Mouse (Mus musculus) ES-CJ7 (cell line): ENCODE data around the gene Capzb.

ENCODE experiments used
- DNase-seq: peaks from one replicate; pipeline ENCODE4 v3.0.0; 2011; ENCODE audit warnings: low read depth, low spot score

Capzb gene

DNA sequence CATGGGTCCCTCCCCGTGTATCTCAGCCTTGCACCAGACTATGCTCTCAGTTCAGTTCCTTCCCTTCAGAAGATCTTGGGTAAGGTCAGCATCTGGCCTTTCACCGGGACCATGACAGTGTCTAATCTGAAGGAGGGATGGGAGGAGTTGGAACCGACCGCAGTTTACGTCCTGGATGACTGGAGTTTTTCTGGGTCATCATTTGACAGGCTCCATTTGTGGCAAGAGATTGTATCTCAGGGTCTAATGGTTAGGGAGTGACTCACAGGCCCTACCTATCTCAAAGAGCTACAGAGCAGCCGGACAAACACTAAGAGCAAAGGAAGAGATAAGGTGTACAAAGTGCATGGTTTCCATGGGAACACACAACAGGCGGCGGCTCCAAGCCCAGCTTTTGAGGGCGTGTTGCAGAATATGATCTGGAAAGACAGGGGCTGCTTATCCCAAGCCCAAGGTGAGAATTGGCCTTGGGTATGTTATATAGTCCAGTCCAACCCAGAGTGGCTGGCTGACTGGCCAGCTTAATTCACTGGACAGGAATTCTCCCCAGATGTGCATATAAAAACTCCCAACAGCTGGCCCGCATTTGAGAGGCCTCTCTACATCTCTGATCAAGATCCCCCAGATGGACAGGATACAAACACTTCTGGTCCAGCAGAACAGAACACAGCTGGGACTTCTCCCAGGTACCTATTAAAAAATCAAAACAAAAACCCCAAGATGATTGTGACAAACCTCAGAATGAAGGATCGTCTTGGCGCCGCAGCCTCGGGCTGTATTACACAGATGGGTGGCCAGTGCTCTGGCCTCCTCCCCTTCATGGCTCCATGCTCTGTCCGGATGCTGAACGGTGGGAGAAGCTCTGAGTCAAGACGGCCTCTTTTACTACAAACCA is 12.7 kb upstream of the Capzb start:
- no peak for DNase-seq

DNA sequence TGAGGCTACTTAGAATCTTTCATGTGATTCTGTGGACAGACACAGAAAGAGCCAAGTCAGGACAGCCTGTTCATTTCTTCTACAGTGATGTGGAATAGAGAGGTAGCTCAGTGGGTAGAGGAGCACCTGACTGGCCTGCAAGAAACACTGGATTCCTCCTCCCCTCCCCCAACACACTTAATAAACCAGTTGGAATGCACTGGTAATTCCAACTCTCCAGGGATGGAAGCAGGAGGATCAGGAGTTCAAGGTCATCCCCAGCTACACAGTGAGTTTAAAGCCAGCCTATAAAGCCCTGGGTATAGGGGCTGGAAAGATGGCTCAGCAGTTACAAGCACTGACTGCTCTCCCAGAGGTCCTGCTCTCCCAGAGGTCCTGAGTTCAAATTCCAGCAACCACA is 10.2 kb upstream of the Capzb start:
- peak; percentile 65 for DNase-seq

DNA sequence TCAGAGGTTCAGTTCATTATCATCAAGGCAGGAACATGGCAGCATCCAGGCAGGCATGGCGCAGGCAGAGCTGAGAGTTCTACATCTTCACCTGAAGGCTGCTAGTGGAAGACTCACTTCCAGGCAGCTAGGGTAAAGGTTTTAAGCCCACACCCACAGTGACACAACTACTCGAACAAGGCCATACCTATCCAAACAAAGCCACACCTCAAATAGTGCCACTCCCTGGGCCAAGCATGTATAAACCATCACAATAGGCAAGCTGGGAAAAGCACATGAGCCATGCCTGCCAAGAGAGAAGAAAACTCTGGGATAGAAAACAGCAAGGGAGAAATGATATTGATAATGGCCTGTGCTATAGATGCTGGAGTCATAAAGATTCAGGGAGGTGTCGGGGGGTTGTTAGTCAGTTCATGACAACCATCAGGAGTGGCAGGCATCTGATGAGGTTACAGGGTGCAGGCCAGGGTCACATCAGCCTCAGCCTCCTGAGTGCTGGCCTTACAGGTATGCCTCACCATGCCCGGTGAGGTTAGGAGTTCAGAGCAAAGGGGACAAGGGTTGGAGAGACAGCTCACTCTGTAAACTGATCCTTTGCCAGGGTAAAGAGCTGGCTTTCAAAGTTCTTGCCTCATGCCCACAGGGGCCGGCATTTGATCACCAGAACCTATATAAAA is 6.8 kb upstream of the Capzb start:
- DNase-seq = no peak

DNA sequence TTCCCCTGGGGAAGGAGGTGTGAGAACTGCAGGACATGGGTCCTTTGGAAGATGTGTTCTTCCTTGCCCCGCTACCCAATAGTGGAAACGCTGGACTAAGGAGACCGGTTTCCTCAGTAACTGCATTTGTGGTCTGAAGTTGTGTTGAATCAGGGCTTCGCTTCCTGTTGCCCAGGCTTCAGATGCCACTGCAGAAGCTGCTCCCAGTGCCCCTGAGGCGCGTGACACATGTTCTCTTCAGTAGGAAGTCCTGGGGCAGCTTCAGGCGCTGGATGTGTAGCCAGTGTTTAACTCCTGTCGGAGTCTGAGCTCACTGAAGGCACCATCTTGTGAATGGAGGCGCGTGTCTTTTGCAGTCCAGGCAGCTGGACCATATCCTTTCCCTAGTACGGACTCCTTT is 4.8 kb upstream of the Capzb start:
- no peak for DNase-seq

DNA sequence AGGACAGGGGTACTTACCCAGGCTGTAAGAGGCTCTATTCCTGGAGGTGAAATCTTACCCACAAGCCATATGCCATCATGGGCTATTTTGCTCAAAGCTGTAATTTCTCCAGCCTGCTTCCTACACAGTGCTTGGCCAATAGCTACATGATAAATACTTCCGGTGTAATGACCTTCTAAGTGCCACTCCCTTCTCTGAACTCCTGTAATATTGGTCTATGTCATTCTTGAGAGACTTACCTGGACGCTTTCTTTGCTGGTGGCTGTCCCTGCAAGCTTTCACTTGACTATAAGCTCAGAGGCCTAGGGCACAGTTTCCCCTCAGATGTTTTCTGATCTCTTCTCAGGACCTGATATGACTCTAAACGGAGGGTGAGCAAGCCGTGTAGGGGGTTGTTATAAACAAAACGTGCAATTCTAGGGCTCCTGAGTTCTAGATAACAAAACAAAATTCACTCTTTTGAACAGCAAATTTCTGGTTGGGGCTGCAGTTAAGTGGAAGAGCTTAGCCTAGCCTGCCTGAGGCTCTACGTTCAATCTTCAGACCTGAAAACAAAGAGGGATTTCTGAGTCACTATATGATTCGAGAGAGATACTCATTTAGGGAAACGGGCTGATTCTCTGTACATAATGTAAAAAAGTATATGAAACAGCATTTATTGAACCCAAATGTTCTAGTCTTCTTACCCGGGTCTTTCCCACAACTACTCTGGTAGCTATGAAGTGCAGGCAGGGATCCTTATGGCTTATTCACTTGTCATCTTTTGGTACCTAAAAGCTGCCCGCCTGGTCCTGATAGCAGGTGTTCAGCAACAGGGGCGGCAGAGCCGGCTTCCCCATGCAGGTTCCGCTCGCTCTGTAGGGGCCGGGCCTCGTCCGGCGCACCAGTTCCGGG is 847 bp upstream of the Capzb start:
- no peak for DNase-seq

DNA sequence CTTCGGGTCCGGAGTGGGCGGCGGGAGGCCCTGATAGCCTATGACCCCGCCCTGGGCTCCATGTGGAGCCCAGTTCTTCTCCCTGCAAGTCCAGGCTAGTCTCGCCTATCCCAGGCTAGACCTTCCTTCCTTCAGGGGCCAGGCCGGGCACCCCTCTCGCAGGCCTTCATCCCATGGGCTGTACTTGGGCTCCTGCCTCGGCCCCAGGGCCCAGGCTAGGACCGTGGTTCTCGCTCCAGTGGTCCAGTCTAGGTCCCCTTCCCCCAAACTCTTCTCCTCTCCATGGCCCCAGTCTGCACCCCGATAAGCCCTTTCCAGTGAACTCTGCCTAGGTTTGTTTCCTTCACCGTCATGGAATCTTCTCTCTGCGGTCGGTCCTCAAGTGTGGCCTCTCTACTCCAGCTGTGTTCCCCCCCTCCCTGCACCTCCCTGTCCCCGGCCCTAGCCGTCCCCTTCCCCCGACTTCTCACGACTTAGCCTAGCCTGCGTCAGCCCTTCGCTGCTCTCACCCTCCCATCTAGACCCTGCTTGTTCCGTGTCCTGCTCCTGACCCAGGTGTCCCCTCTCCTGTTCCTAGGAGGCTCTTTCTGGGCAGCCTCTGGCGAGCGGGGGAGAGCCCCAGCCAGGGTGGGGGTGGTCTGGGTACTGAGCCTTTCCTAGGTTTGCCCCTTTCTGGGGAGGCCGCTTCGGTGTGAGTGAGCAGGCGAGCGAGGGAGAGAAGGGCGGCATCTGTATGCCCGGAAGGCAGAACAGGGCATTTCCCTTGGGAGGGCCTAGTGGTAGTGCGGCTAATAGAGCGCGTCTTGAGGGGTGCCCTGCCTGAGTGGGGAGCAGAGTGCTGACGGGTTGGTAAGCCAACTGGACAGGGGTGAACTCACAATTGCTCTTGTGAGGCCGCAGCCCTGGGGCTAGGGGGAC is 736 bp downstream of the Capzb start:
- no peak for DNase-seq

DNA sequence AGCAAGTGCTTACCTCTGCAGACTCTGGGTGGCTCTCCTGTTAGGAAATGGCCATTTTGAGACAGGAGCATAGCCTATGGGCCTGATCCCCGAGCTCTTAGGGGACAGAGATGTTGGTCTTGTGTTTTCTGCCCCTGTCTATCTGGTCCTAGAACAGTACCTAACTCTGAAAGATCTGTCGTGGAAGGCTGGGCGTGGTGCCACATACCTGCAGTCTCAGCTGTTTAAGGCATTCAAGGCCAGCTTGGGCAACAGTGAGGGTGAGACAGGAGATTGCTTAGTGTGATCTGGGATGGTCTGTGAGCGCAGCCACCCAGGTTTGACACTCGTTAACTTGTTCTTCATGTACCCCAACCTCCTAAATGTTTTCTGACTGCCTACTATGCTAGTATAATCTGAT is 2.4 kb downstream of the Capzb start:
- DNase-seq = no peak

DNA sequence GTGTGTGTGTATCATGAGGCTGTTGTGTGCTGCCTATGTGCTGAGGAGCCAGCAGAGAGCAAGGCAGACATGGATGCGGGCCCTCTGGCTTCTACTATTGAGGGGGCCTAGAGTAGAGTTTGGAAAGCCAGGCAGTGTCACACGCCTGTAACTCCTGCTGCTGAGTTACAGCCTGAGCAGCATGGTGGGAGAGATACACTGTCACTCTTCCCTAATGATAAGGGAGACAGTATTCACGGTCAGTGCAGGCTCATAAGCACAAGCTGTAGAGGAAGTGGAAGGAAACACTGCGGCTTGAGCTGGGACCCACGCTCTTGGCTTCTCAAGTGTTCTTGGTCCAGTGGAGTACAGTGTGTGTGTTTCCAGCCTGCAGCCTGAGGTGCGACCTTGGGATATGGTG is 3.8 kb downstream of the Capzb start:
- DNase-seq = no peak

DNA sequence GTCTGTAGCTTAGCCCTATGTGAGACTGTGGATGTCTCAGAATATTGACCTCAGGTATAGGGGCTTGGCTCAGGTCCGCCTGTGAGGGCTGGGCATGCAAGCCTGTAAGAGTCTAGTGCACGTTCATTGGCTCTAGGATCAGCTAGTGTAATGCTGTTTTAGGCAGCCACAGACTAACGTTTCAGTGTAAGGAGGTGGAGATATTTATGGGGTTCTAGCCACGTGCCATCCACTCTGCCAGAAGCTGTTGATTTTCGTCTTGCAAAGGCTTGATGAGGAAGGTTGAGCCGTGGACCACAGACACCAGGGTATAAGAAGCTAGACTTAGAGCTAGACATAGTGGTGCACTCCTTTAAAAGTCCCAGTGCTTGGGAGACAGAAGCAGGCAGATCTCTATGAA is 4.2 kb downstream of the Capzb start:
- no peak for DNase-seq

DNA sequence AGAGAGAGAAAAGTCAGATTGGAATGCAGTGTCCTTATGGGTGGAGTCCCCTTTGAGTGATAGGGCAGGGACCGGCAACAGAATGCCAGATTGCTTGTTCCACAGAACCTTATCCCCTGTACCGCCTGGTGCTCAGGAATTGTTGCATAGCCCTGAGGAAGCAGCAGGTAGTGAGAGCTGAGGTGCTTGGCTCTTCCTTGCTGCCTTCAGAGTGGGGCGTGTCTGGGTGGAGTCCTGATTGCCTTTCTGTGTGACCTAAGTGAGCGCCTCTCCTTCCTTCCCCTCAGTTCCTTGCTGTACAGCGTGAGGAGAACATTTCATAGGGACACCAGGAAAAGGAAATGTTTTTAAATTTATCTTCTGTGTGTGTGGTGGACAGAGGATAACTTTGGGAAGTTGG is 4.8 kb downstream of the Capzb start:
- DNase-seq = peak; percentile 95

DNA sequence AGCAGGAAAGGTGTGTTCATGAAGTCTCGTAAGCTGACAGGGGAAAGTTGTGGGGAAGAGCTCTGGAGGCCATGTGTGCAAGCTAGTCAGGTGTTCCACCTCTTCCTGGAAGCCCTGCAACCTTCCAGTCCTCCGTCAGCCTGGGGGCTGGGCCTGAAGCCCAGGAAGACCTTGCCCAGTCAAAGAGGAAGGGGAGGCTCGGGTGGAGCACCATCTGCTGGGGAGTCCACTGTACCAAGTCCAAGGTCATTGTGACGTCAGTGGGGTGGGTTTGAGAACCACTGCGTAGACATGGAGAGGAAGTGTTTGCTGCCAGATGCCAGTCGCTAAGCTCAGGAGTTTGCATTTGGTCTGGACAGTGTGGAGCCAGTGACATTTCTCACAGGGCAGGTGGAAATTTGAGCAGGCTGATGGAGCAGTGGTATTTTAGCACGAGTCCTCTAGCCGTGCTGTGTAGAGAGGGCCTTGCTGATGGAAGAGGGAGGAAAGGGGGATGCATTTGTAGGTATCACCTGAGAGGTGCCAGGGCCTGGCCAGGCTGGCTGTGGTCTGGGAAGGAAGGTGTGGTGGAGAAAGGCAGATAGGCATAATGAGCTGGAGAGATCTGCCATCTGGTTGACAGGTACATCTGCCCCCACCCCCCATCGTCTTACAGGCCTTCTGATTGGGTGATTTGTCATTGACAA is 5.4 kb downstream of the Capzb start:
- peak; percentile 86 for DNase-seq

DNA sequence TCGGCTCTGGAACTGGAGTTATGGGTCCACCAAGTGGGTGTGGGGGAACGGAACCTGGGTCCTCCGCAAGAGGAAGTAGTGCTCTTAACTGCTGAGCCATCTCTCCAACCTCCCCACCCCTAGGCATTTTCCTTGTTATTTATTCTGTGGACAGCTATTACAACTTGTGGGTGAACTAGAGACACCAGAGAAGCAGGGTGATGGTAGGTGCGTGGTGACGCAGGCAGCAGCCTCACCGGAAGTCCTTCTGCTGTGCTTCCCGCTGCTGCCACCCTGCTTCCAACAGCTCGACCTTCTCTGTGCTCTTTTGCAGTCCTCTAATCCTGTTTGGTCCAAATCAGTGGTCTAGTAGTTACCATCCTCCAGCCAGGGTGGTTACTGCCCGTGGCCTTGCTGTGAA is 6.4 kb downstream of the Capzb start:
- DNase-seq = no peak

DNA sequence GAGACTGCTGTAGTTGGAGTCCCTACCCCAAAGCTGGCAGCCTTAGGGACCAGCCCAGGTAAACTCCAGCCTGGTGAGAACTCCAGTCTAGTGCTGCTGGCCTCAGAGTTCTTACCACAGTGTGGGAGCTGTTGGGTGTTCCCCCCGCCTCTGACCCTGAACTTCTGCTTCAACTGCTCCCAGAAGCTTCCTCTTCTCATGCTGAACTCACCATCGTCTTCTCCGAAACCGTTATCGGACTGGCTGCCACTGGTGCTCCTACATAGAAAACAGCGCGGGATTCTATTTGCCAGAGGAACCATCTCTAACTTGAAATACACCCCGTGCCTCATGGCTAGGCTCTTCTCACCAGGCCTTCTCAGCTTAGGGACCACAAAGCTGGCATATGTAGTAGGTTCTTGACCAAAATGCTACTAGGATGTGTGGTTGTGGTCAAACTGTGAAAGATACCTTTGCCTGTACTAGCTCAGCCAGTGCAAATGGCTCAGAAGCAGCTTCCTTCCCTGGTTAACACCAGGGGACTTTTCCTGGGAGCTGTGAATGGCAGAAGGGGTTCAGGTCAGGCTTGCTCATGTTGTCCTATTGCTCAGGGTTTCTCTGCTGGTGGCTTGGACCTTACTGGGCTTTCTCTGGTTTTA is 7.1 kb downstream of the Capzb start:
- DNase-seq = no peak

DNA sequence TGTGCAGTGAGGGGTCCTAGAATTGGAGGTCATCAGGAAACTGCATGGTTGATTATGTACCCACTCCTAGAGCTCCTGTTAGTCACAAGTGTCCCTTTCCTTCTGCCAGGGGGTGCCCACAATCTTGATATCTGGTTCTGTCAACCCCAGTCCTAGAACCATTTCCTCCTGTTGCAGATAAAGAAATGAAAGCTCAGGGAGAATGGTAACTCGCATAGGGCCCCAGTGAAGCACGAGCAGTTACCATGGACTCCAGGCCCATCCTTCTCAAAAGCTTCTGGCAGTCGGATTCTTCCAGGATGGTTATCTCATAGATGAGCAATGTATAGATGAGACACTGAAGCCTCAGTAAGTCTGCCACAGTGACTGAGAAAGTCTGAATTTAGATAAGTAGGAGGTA is 8.2 kb downstream of the Capzb start:
- no peak for DNase-seq

DNA sequence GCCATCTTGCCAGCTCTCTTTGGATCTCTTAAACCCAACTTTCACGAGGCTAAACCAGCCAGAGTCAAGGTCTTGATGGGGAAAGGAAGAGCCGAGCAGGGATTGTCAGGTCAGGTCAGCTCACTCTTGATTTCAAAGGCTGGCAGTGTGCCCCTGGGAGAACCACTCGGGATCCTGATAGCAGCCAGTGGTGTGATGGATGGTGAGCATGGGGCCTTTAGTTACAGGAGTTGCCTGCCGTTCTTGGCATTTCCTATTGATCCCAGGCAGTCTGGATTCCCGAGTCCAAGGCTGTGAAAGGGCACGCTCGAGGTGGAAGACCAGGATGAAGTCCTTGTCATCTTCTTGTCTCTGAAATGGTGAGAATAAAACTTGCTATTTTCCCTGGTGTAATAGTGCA is 9.9 kb downstream of the Capzb start:
- DNase-seq = no peak

DNA sequence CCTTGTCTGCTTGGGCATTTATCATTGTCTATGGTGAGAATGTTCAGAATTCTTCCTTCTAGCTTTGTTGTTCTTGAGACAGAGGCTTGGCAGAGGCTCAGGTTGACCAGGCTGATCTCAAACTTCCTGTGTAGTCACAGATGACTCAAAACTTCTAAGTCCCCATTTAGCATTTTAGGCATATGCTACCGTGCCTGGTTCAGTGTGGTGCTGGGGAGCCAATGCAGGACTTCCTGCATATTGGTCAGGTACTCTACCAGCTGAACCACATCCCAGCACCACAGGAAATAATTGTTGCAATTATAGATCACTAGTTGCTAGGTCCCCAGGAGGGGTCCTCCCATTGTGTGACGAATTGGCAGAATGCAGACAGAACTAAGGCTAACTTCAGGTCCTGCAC is 10.7 kb downstream of the Capzb start:
- DNase-seq = no peak

DNA sequence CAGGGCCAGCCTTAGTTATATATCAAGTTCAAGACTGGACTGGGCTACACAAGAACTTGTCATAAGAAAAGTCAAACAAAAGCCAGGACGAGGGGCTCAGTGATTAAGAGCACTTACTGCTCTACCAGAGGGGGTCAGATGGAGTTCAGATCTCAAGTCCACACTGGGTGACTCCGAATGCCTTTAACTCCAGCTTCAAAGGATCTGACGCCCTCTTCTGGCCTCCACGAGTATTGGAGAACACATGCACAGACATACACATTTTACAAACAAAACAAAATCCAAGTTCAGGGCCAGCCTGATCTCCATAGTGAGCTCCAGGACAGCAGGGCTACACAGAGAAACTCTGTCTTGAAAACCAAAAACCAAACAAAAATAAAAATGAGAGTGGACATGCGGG is 13.1 kb downstream of the Capzb start:
- peak; percentile 77 for DNase-seq

DNA sequence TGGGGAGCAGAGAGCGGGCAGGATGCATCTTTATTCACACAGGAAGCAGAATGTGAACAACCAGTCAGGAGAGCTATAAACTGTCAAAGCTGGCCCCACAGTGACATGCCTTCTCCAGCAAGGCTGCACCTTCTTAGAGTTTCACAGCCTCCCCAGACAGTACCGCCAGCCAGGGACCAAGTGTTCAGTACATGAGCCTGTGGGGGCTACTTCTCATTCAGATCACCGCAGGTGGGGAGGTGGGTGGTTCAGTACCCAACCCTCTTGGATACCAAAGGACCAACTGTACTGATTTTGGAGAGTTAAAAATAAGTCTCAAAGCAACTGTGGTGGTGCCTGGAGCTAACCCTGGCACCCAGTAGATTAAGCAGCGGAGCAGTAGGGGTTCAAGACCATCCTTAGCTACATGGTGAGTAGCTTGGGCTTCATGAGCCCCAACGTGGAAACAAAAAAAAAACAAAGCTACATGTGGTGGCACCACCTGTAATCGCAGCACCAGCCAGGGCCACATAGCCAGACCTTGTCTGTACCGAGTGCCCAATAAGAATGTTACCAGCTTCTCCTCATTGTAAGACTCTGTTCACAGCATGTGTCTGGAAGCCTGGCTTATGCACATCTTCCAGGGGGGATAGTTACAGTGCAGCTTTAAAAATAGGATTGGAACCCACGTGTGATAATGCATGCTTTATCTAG is 13.8 kb downstream of the Capzb start:
- no peak for DNase-seq
